In the genomic region with DNA sequence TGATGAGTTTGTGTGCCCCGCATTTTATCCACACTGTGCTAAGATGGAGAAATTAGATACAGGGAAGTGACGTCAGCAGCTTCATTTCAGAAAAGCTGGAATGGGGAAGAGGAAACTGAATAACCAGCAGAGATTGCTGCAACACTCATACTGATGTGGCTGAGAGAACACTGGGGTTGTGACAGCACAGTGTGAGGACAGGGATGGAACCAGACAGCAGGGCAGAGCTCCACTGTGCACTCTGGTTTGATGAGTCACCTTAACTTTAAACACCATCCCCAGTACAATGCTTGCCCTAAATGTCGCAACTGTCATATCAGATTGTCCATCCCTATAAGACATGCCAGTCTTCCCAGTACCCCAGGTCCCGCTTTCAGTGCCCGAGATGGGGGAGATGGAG, we compare ENCODE assay signal across 21 mouse cellular contexts. TPM values are rescaled to one million over a fixed set of nuclear protein-coding genes. Genes with fewer than 3 reads are reported as not detected.
"Had no signal": no experiment of that assay in that cellular context is flagged by ENCODE, and none has a peak within 500 bp of the region (broad histone marks: within the 10 kb centered on the region; RNA-seq: fewer than 3 reads in every experiment).

No protein-coding gene starts in this region.

- H3K9me3 ChIP-seq: midbrain, embryonic 10.5 days; midbrain, embryonic 12.5 days; neural tube, embryonic 13.5 days; neural tube, embryonic 15.5 days; stomach, embryonic 15.5 days had no signal

- H3K4me1 ChIP-seq: midbrain, embryonic 10.5 days; midbrain, embryonic 12.5 days; neural tube, embryonic 13.5 days; neural tube, embryonic 15.5 days; stomach, embryonic 15.5 days had no signal

- H3K4me3 ChIP-seq: midbrain, embryonic 10.5 days; midbrain, embryonic 12.5 days; myocyte; neural tube, embryonic 13.5 days; neural tube, embryonic 15.5 days; stomach, embryonic 15.5 days had no signal

- H3K4me2 ChIP-seq: lung, embryonic 14.5 days; midbrain, embryonic 12.5 days; neural tube, embryonic 13.5 days; neural tube, embryonic 15.5 days; stomach, embryonic 15.5 days had no signal

- H3K27me3 ChIP-seq: midbrain, embryonic 12.5 days; neural tube, embryonic 13.5 days; neural tube, embryonic 15.5 days; stomach, embryonic 15.5 days had no signal

- DNase-seq: lung, adult 18-20 months; lung, embryonic 14.5 days; lung, postnatal 10 days; midbrain, embryonic 14.5 days; retina, postnatal 1 day; right cerebral cortex, adult 18-20 months; right cerebral cortex, postnatal 14 days; thymus, adult 2 months; thymus, postnatal 25 days; thymus, postnatal 4 days had no signal

- H3K36me3 ChIP-seq: midbrain, embryonic 10.5 days; midbrain, embryonic 12.5 days; neural tube, embryonic 13.5 days; neural tube, embryonic 15.5 days; stomach, embryonic 15.5 days had no signal

- H3K9ac ChIP-seq: liver, embryonic 14.5 days; lung, embryonic 14.5 days; midbrain, embryonic 12.5 days; neural tube, embryonic 13.5 days; neural tube, embryonic 15.5 days; stomach, embryonic 15.5 days had no signal

- ATAC-seq: midbrain, embryonic 16.5 days had no signal

- H3K27ac ChIP-seq: liver, embryonic 14.5 days; macrophage; midbrain, embryonic 10.5 days; midbrain, embryonic 12.5 days; neural tube, embryonic 13.5 days; neural tube, embryonic 15.5 days; stomach, embryonic 15.5 days; stomach, postnatal 0 days had no signal

RNA-seq across cellular contexts. Expression of a gene that starts 17.7 kb away (rescaled TPM):
- polyA plus RNA-seq: macrophage; myocyte; spleen, adult 2 months had no signal
